Mouse (Mus musculus) embryonic facial prominence, embryonic 10.5 days (tissue): Measurements from ENCODE around the gene Wfdc16. TPM values are rescaled to one million over a fixed set of nuclear protein-coding genes. Genes with fewer than 3 reads are reported as not detected.

Experiments used
- DNase-seq: peaks from one replicate; pipeline ENCODE4 v3.0.0-alpha.2; 2017; ENCODE audit warnings: low spot score
- H3K27ac ChIP-seq: fragments of 300-500 bp; sonication (generic); replicated peaks from 2 replicates; pipeline ENCODE4 v1.5.1; 2016; ENCODE audit warnings: mild to moderate bottlenecking
- H3K27me3 ChIP-seq: fragments of 300-500 bp; sonication (generic); replicated peaks from 2 replicates; pipeline ENCODE4 v1.6.1; 2016; ENCODE audit warnings: low read depth, mild to moderate bottlenecking; ENCODE audit not compliant: poor library complexity, severe bottlenecking
- H3K36me3 ChIP-seq: fragments of 300-500 bp; sonication (generic); replicated peaks from 2 replicates; pipeline ENCODE4 v1.6.1; 2016; ENCODE audit warnings: mild to moderate bottlenecking, moderate library complexity
- H3K4me1 ChIP-seq: fragments of 300-500 bp; sonication (generic); 2 replicates; pipeline ENCODE4 v1.6.1; 2016
- H3K4me3 ChIP-seq: fragments of 300-500 bp; sonication (generic); 2 replicates; pipeline ENCODE4 v1.5.1; 2016; ENCODE audit warnings: mild to moderate bottlenecking, moderate library complexity
- H3K9me3 ChIP-seq: fragments of 300-500 bp; sonication (generic); 2 replicates; pipeline ENCODE4 v1.6.1; 2016; ENCODE audit warnings: mild to moderate bottlenecking
- WGBS: fragments of 180-500 bp; shearing (Covaris S2); methylation state at CpG from one replicate; pipeline ENCODE4 v1.1.7; 2016; 5-methylcytosine and 5-hydroxymethylcytosine counted together
- polyA plus RNA-seq: library from polyadenylated mRNA; unstranded; fragments of >200 nt; fragmentation: Nextera tagmentation; extraction: Ambion mirVana; gene quantifications from 2 replicates; pipeline ENCODE4 v1.2.1, GENCODE M21; 2016

Gene Wfdc16
- polyA plus RNA-seq, result not detected in 2 replicates

GRCm38 (mm10) chr2:164638696-164639095 is at the start of gene Wfdc16:
Gene Wfdc16, minus strand, starts transcription at chr2:164638796.
- Histone ChIP-seq H3K4me3 (no peak within 1 kb of the TSS), H3K9me3 (no peaks in the 10 kb centered on the region), H3K4me1 (no peaks in the 10 kb centered on the region), H3K27me3 (no peaks in the 10 kb centered on the region), H3K27ac (no peak within 1 kb of the TSS), H3K36me3 (no peaks in the 10 kb centered on the region)
- 86% methylated on average over 3 of the region's 3 CpGs for WGBS
- no peak for DNase-seq

- 67% methylated on average over 3 of the region's 3 CpGs for WGBS
These were observed 46.2 kb upstream of the Wfdc16 start, which contains the start of gene Wfdc13 for GRCm38 (mm10) chr2:164684807-164685206. Gene Wfdc13, plus strand, starts transcription at chr2:164685107.

GRCm38 (mm10) chr2:164679906-164680305 is 41.3 kb upstream of the Wfdc16 start:
- 36% methylated on average over 3 of the region's 3 CpGs for WGBS
- Histone ChIP-seq H3K9me3 (no peaks in the 10 kb centered on the region), H3K4me3 (no peak overlapping the region), H3K27ac (no peak overlapping the region), H3K27me3 (no peaks in the 10 kb centered on the region), H3K36me3 (no peaks in the 10 kb centered on the region), H3K4me1 (peaks cover 14% of the 10 kb centered on the region)
- peak; percentile 15 for DNase-seq

More at GRCm38 (mm10) chr2:164684807-164685206, 46.2 kb upstream of the Wfdc16 start, which contains the start of gene Wfdc13:
- Histone ChIP-seq H3K36me3 (no peaks in the 10 kb centered on the region), H3K27me3 (no peaks in the 10 kb centered on the region), H3K9me3 (no peaks in the 10 kb centered on the region), H3K4me3 (no peak within 1 kb of the TSS), H3K4me1 (0 out of 2 replicates have a peak, but pooled peaks cover 3% of the 10 kb centered on the region), H3K27ac (no peak within 1 kb of the TSS)
- DNase-seq, result no peak

- no peak overlapping the region for H3K27ac ChIP-seq
- WGBS, result 24% methylated on average over 19 of the region's 19 CpGs
- no peaks in the 10 kb centered on the region for H3K9me3 ChIP-seq
- no peaks in the 10 kb centered on the region for H3K27me3 ChIP-seq
- H3K4me1 ChIP-seq, result peaks cover 14% of the 10 kb centered on the region
- no peaks in the 10 kb centered on the region for H3K36me3 ChIP-seq
- peak overlapping the region; percentile 43 for H3K4me3 ChIP-seq
- peak; percentile 86 for DNase-seq
These were observed 40.4 kb upstream of the Wfdc16 start for GRCm38 (mm10) chr2:164678848-164679625.

- Histone ChIP-seq H3K36me3 (no peaks in the 10 kb centered on the region), H3K4me1 (peaks cover 14% of the 10 kb centered on the region), H3K4me3 (no peak overlapping the region), H3K9me3 (no peaks in the 10 kb centered on the region), H3K27me3 (no peaks in the 10 kb centered on the region), H3K27ac (no peak overlapping the region)
- WGBS, result 88% methylated on average over 16 of the region's 16 CpGs
- no peak for DNase-seq
These were observed 38.5 kb upstream of the Wfdc16 start for GRCm38 (mm10) chr2:164676916-164677685.

- WGBS, result 76% methylated on average over 7 of the region's 7 CpGs
- Histone ChIP-seq H3K9me3 (no peaks in the 10 kb centered on the region), H3K4me3 (no peak overlapping the region), H3K27me3 (no peaks in the 10 kb centered on the region), H3K4me1 (peaks cover 14% of the 10 kb centered on the region), H3K36me3 (no peaks in the 10 kb centered on the region), H3K27ac (no peak overlapping the region)
- DNase-seq, result no peak
These were observed 37.5 kb upstream of the Wfdc16 start for GRCm38 (mm10) chr2:164676103-164676502.

GRCm38 (mm10) chr2:164673987-164674386 is 35.4 kb upstream of the Wfdc16 start, which contains the start of gene Wfdc11:
Gene Wfdc11, minus strand, starts transcription at chr2:164674087.
- WGBS, result 81% methylated on average over 7 of the region's 7 CpGs
- DNase-seq, result no peak
- Histone ChIP-seq H3K4me3 (no peak within 1 kb of the TSS), H3K27me3 (no peaks in the 10 kb centered on the region), H3K9me3 (no peaks in the 10 kb centered on the region), H3K36me3 (no peaks in the 10 kb centered on the region), H3K4me1 (peaks cover 4% of the 10 kb centered on the region), H3K27ac (no peak within 1 kb of the TSS)

- H3K27me3 ChIP-seq, result no peaks in the 10 kb centered on the region
- no peak for DNase-seq
These were observed 32.3 kb upstream of the Wfdc16 start for GRCm38 (mm10) chr2:164670938-164671337.

GRCm38 (mm10) chr2:164670261-164670660 is 31.7 kb upstream of the Wfdc16 start:
- DNase-seq, result no peak
- H3K9me3 ChIP-seq, result 0 out of 2 replicates have a peak, but pooled peaks cover 5% of the 10 kb centered on the region
- WGBS, result 87% methylated on average over 5 of the region's 5 CpGs
- H3K36me3 ChIP-seq, result no peaks in the 10 kb centered on the region
- no peak overlapping the region for H3K4me3 ChIP-seq
- no peak overlapping the region for H3K27ac ChIP-seq
- H3K4me1 ChIP-seq, result no peaks in the 10 kb centered on the region
- H3K27me3 ChIP-seq, result no peaks in the 10 kb centered on the region

More at GRCm38 (mm10) chr2:164670938-164671337, 32.3 kb upstream of the Wfdc16 start:
- 0 out of 2 replicates have a peak, but pooled peaks cover 5% of the 10 kb centered on the region for H3K9me3 ChIP-seq
- H3K27ac ChIP-seq, result no peak overlapping the region
- WGBS, result 37% methylated on average over 1 of the region's 1 CpGs
- no peak overlapping the region for H3K4me3 ChIP-seq
- H3K36me3 ChIP-seq, result no peaks in the 10 kb centered on the region
- no peaks in the 10 kb centered on the region for H3K4me1 ChIP-seq

- H3K4me3 ChIP-seq, result no peak overlapping the region
- 0 out of 2 replicates have a peak, but pooled peaks cover 5% of the 10 kb centered on the region for H3K9me3 ChIP-seq
- no peak for DNase-seq
- H3K27ac ChIP-seq, result no peak overlapping the region
- H3K36me3 ChIP-seq, result no peaks in the 10 kb centered on the region
- H3K4me1 ChIP-seq, result no peaks in the 10 kb centered on the region
- 85% methylated on average over 7 of the region's 7 CpGs for WGBS
- H3K27me3 ChIP-seq, result no peaks in the 10 kb centered on the region
These were observed 26.3 kb upstream of the Wfdc16 start for GRCm38 (mm10) chr2:164664851-164665250.

- H3K4me3 ChIP-seq, result no peak within 1 kb of the TSS
- H3K27me3 ChIP-seq, result no peaks in the 10 kb centered on the region
- no peaks in the 10 kb centered on the region for H3K36me3 ChIP-seq
- no peak for DNase-seq
- H3K9me3 ChIP-seq, result no peaks in the 10 kb centered on the region
- H3K4me1 ChIP-seq, result no peaks in the 10 kb centered on the region
- 82% methylated on average over 9 of the region's 9 CpGs for WGBS
- H3K27ac ChIP-seq, result no peak within 1 kb of the TSS
These were observed 17.9 kb upstream of the Wfdc16 start, which contains the start of gene Wfdc9 for GRCm38 (mm10) chr2:164656483-164656882. Gene Wfdc9, minus strand, starts transcription at chr2:164656583.

- Histone ChIP-seq H3K27me3 (no peaks in the 10 kb centered on the region), H3K9me3 (no peaks in the 10 kb centered on the region), H3K4me1 (no peaks in the 10 kb centered on the region), H3K36me3 (no peaks in the 10 kb centered on the region), H3K27ac (no peak within 1 kb of the TSS), H3K4me3 (no peak within 1 kb of the TSS)
- peak; percentile 72 for DNase-seq
- WGBS, result 16% methylated on average over 11 of the region's 11 CpGs
These were observed 17.3 kb upstream of the Wfdc16 start, which contains the start of gene Wfdc10 for GRCm38 (mm10) chr2:164655858-164656257. Gene Wfdc10, plus strand, starts transcription at chr2:164656046.
